Mouse (Mus musculus): ENCODE data around the gene Il17rc.

DNA sequence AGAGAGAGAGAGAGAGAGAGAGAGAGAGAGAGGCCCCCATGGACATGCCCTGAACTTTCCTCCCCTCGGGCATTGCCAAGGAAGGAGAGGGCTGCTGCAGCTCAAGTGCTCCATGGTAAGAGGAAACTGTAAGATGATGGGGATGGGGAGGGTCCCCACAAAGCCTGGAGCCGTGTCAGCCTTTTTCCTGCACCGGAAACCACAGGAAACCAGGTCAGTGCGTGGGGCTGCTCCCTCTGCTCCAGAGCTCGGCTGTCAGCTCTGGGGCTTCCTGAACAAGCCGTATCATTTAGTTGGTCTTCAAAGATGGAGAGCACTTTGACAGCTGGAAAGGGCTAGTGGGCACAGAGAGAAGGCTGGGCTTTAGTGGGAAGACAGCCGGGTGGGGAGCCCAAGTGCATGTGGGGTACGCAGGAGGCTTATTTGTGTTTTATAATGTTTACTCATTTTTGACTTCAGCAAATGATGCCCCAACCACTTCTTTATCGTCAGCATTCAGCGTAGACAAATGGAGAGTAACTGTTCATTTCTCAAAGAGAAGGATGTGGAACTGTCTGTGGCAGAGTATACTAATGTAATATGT, 13.2 kb upstream of the Il17rc start, which contains the start of gene Il17re:
- no peak for TF ChIP-seq POLR2A (IDR thresholded peaks at IDR 0.05; ENCODE audit: borderline replicate concordance, low read depth, low read length)
- no peak for TF ChIP-seq CTCF (IDR thresholded peaks at IDR 0.05; ENCODE audit: low read depth, low read length)

Measured in bone marrow macrophage, adult 2 months (primary cell).